Mouse (Mus musculus): ENCODE measurements around the gene Hectd2.

DNA sequence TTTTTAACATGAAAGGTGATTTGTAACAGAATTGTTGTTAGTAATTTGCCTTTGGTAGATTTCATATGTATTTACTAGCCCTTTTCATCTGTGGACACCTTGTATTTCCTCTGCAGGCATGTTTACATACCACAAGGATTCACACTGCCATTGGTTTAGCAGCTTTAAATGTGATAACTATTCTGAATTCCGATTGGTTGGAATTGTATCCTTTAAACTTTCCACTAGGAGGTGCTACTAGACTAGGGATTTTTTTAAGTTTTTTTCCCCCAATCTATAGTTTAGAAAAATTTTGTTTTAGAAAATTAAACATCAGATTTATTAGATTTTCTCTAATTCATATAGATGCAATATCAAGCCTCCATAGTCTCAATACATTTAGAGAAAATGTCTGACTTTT is 51.8 kb downstream of the Hectd2 start:
- TF ChIP-seq CTCF (IDR thresholded peaks at IDR 0.05; ENCODE audit: control insufficient read depth, insufficient read depth, insufficient read length) (no peak), MAX (IDR thresholded peaks at IDR 0.05) (no peak), MYOG (IDR thresholded peaks at IDR 0.05; ENCODE audit: control insufficient read depth, extremely low read depth, insufficient read length) (no peak), MYOD1 (IDR thresholded peaks at IDR 0.05; ENCODE audit: control insufficient read depth, insufficient read length, low read depth) (no peak)

Measured in C2C12 (cell line).